Mouse (Mus musculus): Measurements from ENCODE around the gene Gcsam. TPM values are rescaled to one million over a fixed set of nuclear protein-coding genes. Genes with fewer than 3 reads are reported as not detected.

Gcsam gene
- polyA plus RNA-seq, 1 experiment from 2014 or later = 0.08 TPM

- H3K9ac ChIP-seq = no peak overlapping the region
- 87% methylated on average over 10 of the region's 10 CpGs for WGBS
- no peak overlapping the region for H3K4me2 ChIP-seq (replicated peaks)
- no peaks in the 10 kb centered on the region for H3K4me1 ChIP-seq (replicated peaks; ENCODE audit: control insufficient read depth, insufficient read depth, low read length)
- DNase-seq (ENCODE audit: low spot score) (no peak), ATAC-seq (ENCODE audit: low FRiP score) (no peak)
- no peaks in the 10 kb centered on the region for H3K27me3 ChIP-seq (ENCODE audit: control insufficient read depth, insufficient read depth, low read length)
- no peak overlapping the region for H3K4me3 ChIP-seq (replicated peaks; ENCODE audit: low read length)
- H3K27ac ChIP-seq = no peak overlapping the region
- no peaks in the 10 kb centered on the region for H3K9me3 ChIP-seq (ENCODE audit: control insufficient read depth, low read length)
- H3K36me3 ChIP-seq (replicated peaks; ENCODE audit: control insufficient read depth, insufficient read depth) = no peaks in the 10 kb centered on the region
Observed at GRCm38 (mm10) chr16:45640070-45640762, 30.0 kb downstream of the Gcsam start.

- Histone ChIP-seq H3K4me2 (replicated peaks) (no peak overlapping the region), H3K27ac (no peak overlapping the region), H3K36me3 (replicated peaks; ENCODE audit: control insufficient read depth, insufficient read depth) (no peaks in the 10 kb centered on the region), H3K4me1 (replicated peaks; ENCODE audit: control insufficient read depth, insufficient read depth, low read length) (no peaks in the 10 kb centered on the region), H3K4me3 (replicated peaks; ENCODE audit: low read length) (no peak overlapping the region), H3K9ac (no peak overlapping the region), H3K9me3 (ENCODE audit: control insufficient read depth, low read length) (no peaks in the 10 kb centered on the region), H3K27me3 (ENCODE audit: control insufficient read depth, insufficient read depth, low read length) (no peaks in the 10 kb centered on the region)
- no peak for DNase-seq (ENCODE audit: low spot score)
- ATAC-seq (ENCODE audit: low FRiP score) = no peak
- 75% methylated on average over 3 of the region's 3 CpGs for WGBS
Observed at GRCm38 (mm10) chr16:45641301-45641700, 31.1 kb downstream of the Gcsam start.

- H3K4me3 ChIP-seq (replicated peaks; ENCODE audit: low read length) = no peak overlapping the region
- no peak overlapping the region for H3K4me2 ChIP-seq (replicated peaks)
- H3K4me1 ChIP-seq (replicated peaks; ENCODE audit: control insufficient read depth, insufficient read depth, low read length) = no peaks in the 10 kb centered on the region
- WGBS = 94% methylated on average over 3 of the region's 3 CpGs
- no peak overlapping the region for H3K27ac ChIP-seq
- no peak overlapping the region for H3K9ac ChIP-seq
- DNase-seq (ENCODE audit: low spot score) (no peak), ATAC-seq (ENCODE audit: low FRiP score) (no peak)
- no peaks in the 10 kb centered on the region for H3K36me3 ChIP-seq (replicated peaks; ENCODE audit: control insufficient read depth, insufficient read depth)
- no peaks in the 10 kb centered on the region for H3K9me3 ChIP-seq (ENCODE audit: control insufficient read depth, low read length)
- no peaks in the 10 kb centered on the region for H3K27me3 ChIP-seq (ENCODE audit: control insufficient read depth, insufficient read depth, low read length)
Observed at GRCm38 (mm10) chr16:45643944-45644343, 33.8 kb downstream of the Gcsam start.

- Histone ChIP-seq H3K9me3 (ENCODE audit: control insufficient read depth, low read length) (no peaks in the 10 kb centered on the region), H3K27ac (no peak overlapping the region), H3K9ac (no peak overlapping the region), H3K27me3 (ENCODE audit: control insufficient read depth, insufficient read depth, low read length) (no peaks in the 10 kb centered on the region), H3K4me2 (replicated peaks) (no peak overlapping the region), H3K4me3 (replicated peaks; ENCODE audit: low read length) (no peak overlapping the region), H3K4me1 (replicated peaks; ENCODE audit: control insufficient read depth, insufficient read depth, low read length) (no peaks in the 10 kb centered on the region), H3K36me3 (replicated peaks; ENCODE audit: control insufficient read depth, insufficient read depth) (no peaks in the 10 kb centered on the region)
- no peak for ATAC-seq (ENCODE audit: low FRiP score)
- DNase-seq (ENCODE audit: low spot score) = no peak
- 75% methylated on average over 6 of the region's 6 CpGs for WGBS
Observed at GRCm38 (mm10) chr16:45644380-45644779, 34.2 kb downstream of the Gcsam start.

GRCm38 (mm10) chr16:45651497-45651896 lies 41.3 kb downstream of the Gcsam start:
- 75% methylated on average over 2 of the region's 2 CpGs for WGBS
- ATAC-seq (ENCODE audit: low FRiP score) (no peak), DNase-seq (ENCODE audit: low spot score) (no peak)
- Histone ChIP-seq H3K27me3 (ENCODE audit: control insufficient read depth, insufficient read depth, low read length) (peaks cover 13% of the 10 kb centered on the region; the same call in 1 of the 2 replicates), H3K27ac (no peak overlapping the region), H3K4me2 (replicated peaks) (no peak overlapping the region), H3K9ac (no peak overlapping the region), H3K4me3 (replicated peaks; ENCODE audit: low read length) (no peak overlapping the region), H3K36me3 (replicated peaks; ENCODE audit: control insufficient read depth, insufficient read depth) (no peaks in the 10 kb centered on the region), H3K4me1 (replicated peaks; ENCODE audit: control insufficient read depth, insufficient read depth, low read length) (no peaks in the 10 kb centered on the region; the same call in 1 of the 2 replicates), H3K9me3 (ENCODE audit: control insufficient read depth, low read length) (no peaks in the 10 kb centered on the region)

GRCm38 (mm10) chr16:45653009-45653933 lies 43.1 kb downstream of the Gcsam start:
- Histone ChIP-seq H3K9me3 (ENCODE audit: control insufficient read depth, low read length) (no peaks in the 10 kb centered on the region), H3K27ac (no peak overlapping the region), H3K4me3 (replicated peaks; ENCODE audit: low read length) (peak overlapping the region; percentile 25), H3K4me1 (replicated peaks; ENCODE audit: control insufficient read depth, insufficient read depth, low read length) (no peaks in the 10 kb centered on the region; the same call in 1 of the 2 replicates), H3K4me2 (replicated peaks) (peak overlapping the region; percentile 55), H3K27me3 (ENCODE audit: control insufficient read depth, insufficient read depth, low read length) (peaks cover 13% of the 10 kb centered on the region; the same call in 1 of the 2 replicates), H3K36me3 (replicated peaks; ENCODE audit: control insufficient read depth, insufficient read depth) (no peaks in the 10 kb centered on the region), H3K9ac (peak overlapping the region; percentile 28; the same call in 1 of the 2 replicates)
- ATAC-seq (ENCODE audit: low FRiP score) = no peak
- 16% methylated on average over 17 of the region's 17 CpGs for WGBS
- no peak for DNase-seq (ENCODE audit: low spot score)

GRCm38 (mm10) chr16:45653934-45654332 lies 43.8 kb downstream of the Gcsam start, which contains the start of gene BC016579:
TSS of gene BC016579 (minus strand) at chr16:45654068.
- Histone ChIP-seq H3K36me3 (replicated peaks; ENCODE audit: control insufficient read depth, insufficient read depth) (no peaks in the 10 kb centered on the region), H3K9ac (peak within 1 kb of the TSS; percentile 28; the same call in 1 of the 2 replicates), H3K4me1 (replicated peaks; ENCODE audit: control insufficient read depth, insufficient read depth, low read length) (no peaks in the 10 kb centered on the region; the same call in 1 of the 2 replicates), H3K9me3 (ENCODE audit: control insufficient read depth, low read length) (no peaks in the 10 kb centered on the region), H3K4me2 (replicated peaks) (peak within 1 kb of the TSS; percentile 55), H3K27me3 (ENCODE audit: control insufficient read depth, insufficient read depth, low read length) (peaks cover 13% of the 10 kb centered on the region; the same call in 1 of the 2 replicates), H3K4me3 (replicated peaks; ENCODE audit: low read length) (peak within 1 kb of the TSS; percentile 25), H3K27ac (no peak within 1 kb of the TSS)
- ATAC-seq (ENCODE audit: low FRiP score) (peak; percentile 46; the same call in 1 of the 2 replicates), DNase-seq (ENCODE audit: low spot score) (no peak)
- WGBS = 6% methylated on average over 20 of the region's 20 CpGs

GRCm38 (mm10) chr16:45654465-45654864 lies 44.3 kb downstream of the Gcsam start:
- Histone ChIP-seq H3K4me2 (replicated peaks) (0 out of 2 replicates have a peak overlapping the region, but pooled peaks have one; percentile 55), H3K27me3 (ENCODE audit: control insufficient read depth, insufficient read depth, low read length) (peaks cover 13% of the 10 kb centered on the region; the same call in 1 of the 2 replicates), H3K36me3 (replicated peaks; ENCODE audit: control insufficient read depth, insufficient read depth) (no peaks in the 10 kb centered on the region), H3K9ac (no peak overlapping the region; the same call in 1 of the 2 replicates), H3K4me1 (replicated peaks; ENCODE audit: control insufficient read depth, insufficient read depth, low read length) (no peaks in the 10 kb centered on the region; the same call in 1 of the 2 replicates), H3K27ac (no peak overlapping the region), H3K9me3 (ENCODE audit: control insufficient read depth, low read length) (no peaks in the 10 kb centered on the region), H3K4me3 (replicated peaks; ENCODE audit: low read length) (no peak overlapping the region)
- 64% methylated on average over 9 of the region's 9 CpGs for WGBS
- ATAC-seq (ENCODE audit: low FRiP score) = peak; percentile 40; the same call in 1 of the 2 replicates
- DNase-seq (ENCODE audit: low spot score) = no peak

Measured in hindbrain, embryonic 14.5 days (tissue).